Mouse (Mus musculus) MEL (cell line): ENCODE measurements at regions not wholly inside any gene's neighbourhood (a gene's known extent, or its start where the extent isn't known, plus 50 kb on each side); places are given as distances from the start of the nearest gene placed in this dataset.

Experiments used
- DNase-seq: peaks from one replicate; pipeline ENCODE4 v3.0.0; 2011; ENCODE audit warnings: low read depth, low spot score
- H3K27ac ChIP-seq: 2 replicates; pipeline ENCODE4 v1.5.1; 2012; ENCODE audit warnings: low read depth, mild to moderate bottlenecking, control low read depth, low read length, moderate library complexity; ENCODE audit not compliant: control insufficient read depth
- H3K27me3 ChIP-seq, 2 experiments: fragments of 150-350 bp in 1 of 2; sonication (generic) in 1 of 2; 2 replicates each; pipeline ENCODE4 v1.6.1; 2012; ENCODE audit warnings: low read length in 2 of 2, mild to moderate bottlenecking in 2 of 2, improper control_type of control experiment in 1 of 2, moderate library complexity in 1 of 2; ENCODE audit not compliant: insufficient read depth in 2 of 2, control insufficient read depth in 1 of 2
- H3K36me3 ChIP-seq, 2 experiments: 2 replicates each; pipeline ENCODE4 v1.6.1; 2012 to 2014; ENCODE audit warnings: low read length in 2 of 2, improper control_type of control experiment in 1 of 2, inconsistent platforms in 1 of 2, mild to moderate bottlenecking in 1 of 2; ENCODE audit not compliant: insufficient read depth in 2 of 2, control insufficient read depth in 1 of 2
- H3K4me1 ChIP-seq, 2 experiments: fragments of 150-350 bp in 1 of 2; sonication (generic) in 1 of 2; 2 replicates each; pipeline ENCODE4 v1.6.1; 2012; ENCODE audit warnings: low read length in 2 of 2, improper control_type of control experiment in 1 of 2, mild to moderate bottlenecking in 1 of 2; ENCODE audit not compliant: insufficient read depth in 2 of 2, control insufficient read depth in 1 of 2
- H3K4me3 ChIP-seq, 2 experiments: fragments of 150-350 bp in 1 of 2; sonication (generic) in 1 of 2; 2 replicates each; pipeline ENCODE4 v1.5.1; 2012; ENCODE audit warnings: low read depth in 2 of 2, low read length in 2 of 2, mild to moderate bottlenecking in 2 of 2, moderate library complexity in 2 of 2, control low read depth in 1 of 2, improper control_type of control experiment in 1 of 2; ENCODE audit not compliant: control insufficient read depth in 1 of 2, insufficient read depth in 1 of 2
- H3K79me2 ChIP-seq: 2 replicates; pipeline ENCODE4 v1.6.1; 2012; ENCODE audit warnings: mild to moderate bottlenecking, low read length, moderate library complexity; ENCODE audit not compliant: control insufficient read depth, poor library complexity, insufficient read depth
- H3K9ac ChIP-seq: 2 replicates; pipeline ENCODE4 v1.6.1; 2012; ENCODE audit warnings: low read depth, mild to moderate bottlenecking, control low read depth, low read length, moderate library complexity; ENCODE audit not compliant: control insufficient read depth, poor library complexity, severe bottlenecking
- H3K9me3 ChIP-seq: fragments of 150-350 bp; sonication (generic); replicated peaks from 2 replicates; pipeline ENCODE4 v1.6.1; 2012; ENCODE audit warnings: mild to moderate bottlenecking, low read length, improper control_type of control experiment, moderate library complexity; ENCODE audit not compliant: insufficient read depth
- BHLHE40 ChIP-seq: IDR thresholded peaks from 2 replicates; pipeline ENCODE4 v1.6.1; 2012; ENCODE audit warnings: low read depth, mild to moderate bottlenecking, inconsistent platforms, low read length, improper control_type of control experiment, borderline replicate concordance
- CHD2 ChIP-seq: IDR thresholded peaks from 2 replicates; pipeline ENCODE4 v1.6.1; 2011; ENCODE audit warnings: low read length, improper control_type of control experiment
- CTCF ChIP-seq, 3 experiments: IDR thresholded peaks in 2 of 3; conservative IDR thresholded peaks in 1 of 3; 2 replicates each; pipeline ENCODE4 v1.5.1; 2011 to 2012; ENCODE audit warnings: low read length in 3 of 3, low read depth in 2 of 3, mild to moderate bottlenecking in 2 of 3, improper control_type of control experiment in 1 of 3, inconsistent platforms in 1 of 3, mixed read lengths in 1 of 3, moderate library complexity in 1 of 3; ENCODE audit not compliant: control insufficient read depth in 1 of 3, insufficient read depth in 1 of 3, poor library complexity in 1 of 3, severe bottlenecking in 1 of 3
- E2F4 ChIP-seq: IDR thresholded peaks from 2 replicates; pipeline ENCODE4 v1.6.1; 2011; ENCODE audit warnings: low read depth, low read length, improper control_type of control experiment, borderline replicate concordance
- ETS1 ChIP-seq: IDR thresholded peaks from 2 replicates; pipeline ENCODE4 v1.6.1; 2012; ENCODE audit warnings: low read depth, mild to moderate bottlenecking, inconsistent platforms, low read length, improper control_type of control experiment, moderate library complexity
- GABPA ChIP-seq: IDR thresholded peaks from 2 replicates; pipeline ENCODE4 v1.6.1; 2012; ENCODE audit warnings: low read depth, mild to moderate bottlenecking, inconsistent platforms, low read length, improper control_type of control experiment, moderate library complexity
- GATA1 ChIP-seq: IDR thresholded peaks from 2 replicates; pipeline ENCODE4 v1.6.1; 2011; ENCODE audit warnings: low read depth, low read length, improper control_type of control experiment
- JUND ChIP-seq: IDR thresholded peaks from 2 replicates; pipeline ENCODE4 v1.6.1; 2011; ENCODE audit warnings: low read depth, mild to moderate bottlenecking, improper control_type of control experiment, low read length
- MAX ChIP-seq: IDR thresholded peaks from 2 replicates; pipeline ENCODE4 v1.6.1; 2011; ENCODE audit warnings: low read length, improper control_type of control experiment
- MEF2A ChIP-seq: IDR thresholded peaks from 2 replicates; pipeline ENCODE4 v1.6.1; 2014; ENCODE audit warnings: low read depth, mild to moderate bottlenecking, inconsistent platforms, low read length, improper control_type of control experiment; ENCODE audit not compliant: poor library complexity, insufficient replicate concordance, severe bottlenecking; ENCODE audit errors: extremely low read depth
- MXI1 ChIP-seq: IDR thresholded peaks from 2 replicates; pipeline ENCODE4 v1.6.1; 2011; ENCODE audit warnings: mild to moderate bottlenecking, low read depth, low read length, improper control_type of control experiment
- MYC ChIP-seq: IDR thresholded peaks from 2 replicates; pipeline ENCODE4 v1.6.1; 2011; ENCODE audit warnings: low read depth, mild to moderate bottlenecking, low read length, improper control_type of control experiment, moderate library complexity
- NELFE ChIP-seq: IDR thresholded peaks from 2 replicates; pipeline ENCODE4 v1.6.1; 2011; ENCODE audit warnings: low read depth, low read length, improper control_type of control experiment
- NRF1 ChIP-seq: IDR thresholded peaks from 2 replicates; pipeline ENCODE4 v1.6.1; 2014; ENCODE audit warnings: low read depth, mild to moderate bottlenecking, inconsistent platforms, low read length, improper control_type of control experiment, moderate library complexity; ENCODE audit not compliant: poor library complexity, insufficient read depth, severe bottlenecking
- POLR2A ChIP-seq, 2 experiments: IDR thresholded peaks; 2 replicates each; pipeline ENCODE4 v1.6.1; 2011 to 2012; ENCODE audit warnings: low read length in 2 of 2, mild to moderate bottlenecking in 2 of 2, control low read depth in 1 of 2, improper control_type of control experiment in 1 of 2, low read depth in 1 of 2, moderate library complexity in 1 of 2; ENCODE audit not compliant: control insufficient read depth in 1 of 2, insufficient read depth in 1 of 2, poor library complexity in 1 of 2
- SMC3 ChIP-seq: IDR thresholded peaks from 2 replicates; pipeline ENCODE4 v1.6.1; 2011; ENCODE audit warnings: low read depth, low read length, improper control_type of control experiment
- TAL1 ChIP-seq: IDR thresholded peaks from 2 replicates; pipeline ENCODE4 v1.6.1; 2012; ENCODE audit warnings: mild to moderate bottlenecking, inconsistent platforms, low read length, moderate library complexity, mixed read lengths
- TBP ChIP-seq: IDR thresholded peaks from 2 replicates; pipeline ENCODE4 v1.8.0; 2011; ENCODE audit warnings: low read depth, low read length, improper control_type of control experiment
- ZKSCAN1 ChIP-seq: IDR thresholded peaks from 2 replicates; pipeline ENCODE4 v1.6.1; 2012; ENCODE audit warnings: low read depth, mild to moderate bottlenecking, inconsistent platforms, low read length, improper control_type of control experiment, moderate library complexity
- ZNF384 ChIP-seq: IDR thresholded peaks from 2 replicates; pipeline ENCODE4 v1.6.1; 2012; ENCODE audit warnings: low read depth, mild to moderate bottlenecking, inconsistent platforms, low read length, improper control_type of control experiment

DNA sequence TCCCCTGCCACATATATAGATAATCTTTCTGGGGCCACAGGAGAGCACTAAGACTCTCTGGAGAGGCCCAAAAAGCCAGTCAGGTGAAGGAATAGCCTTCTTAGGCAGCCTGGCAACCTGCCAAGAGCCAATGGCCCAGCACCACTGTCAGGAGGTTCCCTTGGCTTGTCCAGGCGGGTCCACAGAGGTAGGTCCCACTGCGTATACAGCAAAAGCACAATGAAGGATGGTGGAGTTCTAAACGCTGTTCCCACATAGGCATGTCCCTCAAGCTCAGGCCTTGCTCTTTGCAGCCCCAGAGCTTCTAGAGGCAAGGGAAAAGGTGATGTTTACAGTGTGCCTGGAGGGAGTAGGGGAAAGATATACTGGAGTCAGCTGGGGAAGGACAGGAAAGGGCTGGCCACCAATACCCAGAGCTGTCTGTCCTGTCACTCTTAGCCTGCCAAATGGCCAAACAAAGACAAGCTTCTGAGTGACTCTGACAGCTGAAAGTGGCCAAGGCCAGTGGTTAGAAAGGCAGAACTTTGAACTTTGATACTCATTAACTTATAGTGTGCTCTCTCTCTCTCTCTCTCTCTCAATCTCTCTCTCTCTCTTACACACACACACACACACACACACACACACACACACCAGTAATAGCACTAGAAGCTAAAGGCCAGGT lies 235.4 kb downstream of the Bcor start:
- peak; percentile 5 for DNase-seq
- TF ChIP-seq NRF1: no peak
- no peak for TF ChIP-seq ZNF384
- TF ChIP-seq CHD2: no peak
- TF ChIP-seq JUND: no peak
- TF ChIP-seq E2F4: no peak
- no peak for TF ChIP-seq MEF2A
- TF ChIP-seq ETS1: no peak
- no peak for TF ChIP-seq TBP
- TF ChIP-seq, all 39 proteins: peak for 0
- Histone ChIP-seq H3K4me3 (no peak overlapping the region), H3K9ac (no peak overlapping the region), H3K79me2 (no peaks in the 10 kb centered on the region), H3K4me1 (no peaks in the 10 kb centered on the region), H3K27ac (no peak overlapping the region), H3K27me3 (no peaks in the 10 kb centered on the region), H3K36me3 (no peaks in the 10 kb centered on the region), H3K9me3 (no peaks in the 10 kb centered on the region)

DNA sequence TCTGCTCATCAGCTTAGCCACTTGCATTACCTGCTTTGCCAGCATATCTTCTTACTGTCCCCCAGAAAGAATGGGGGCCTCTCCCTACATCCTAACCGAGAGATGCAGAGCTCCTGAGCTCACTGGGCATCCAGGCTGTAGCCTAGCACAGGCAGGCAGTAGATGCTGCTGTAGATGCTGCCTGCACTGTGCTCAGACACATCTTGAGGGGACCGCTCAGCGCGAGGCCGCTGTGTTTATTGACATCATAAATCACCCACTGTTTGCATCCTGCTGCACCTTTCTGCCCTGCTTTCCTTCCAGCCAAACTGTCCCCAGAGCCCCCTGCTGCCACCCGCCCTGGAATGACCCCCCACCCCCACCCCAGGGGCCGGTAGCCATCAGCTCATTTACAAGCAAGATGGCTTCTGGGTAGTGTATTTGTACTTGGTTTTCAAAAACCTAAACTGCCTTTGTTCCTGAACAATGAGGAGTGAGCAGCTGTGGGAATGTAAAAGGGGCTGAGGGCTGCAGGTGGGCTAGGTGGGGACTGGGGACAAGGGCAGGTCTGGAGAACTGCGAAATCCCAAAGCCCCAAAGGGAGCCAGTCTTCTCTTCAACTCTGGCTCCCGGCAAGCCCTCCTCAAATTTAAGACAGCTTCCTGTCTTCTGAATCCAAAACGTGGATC lies 233.2 kb downstream of the Bcor start:
- Histone ChIP-seq H3K4me3 (no peak overlapping the region), H3K4me1 (no peaks in the 10 kb centered on the region), H3K9ac (no peak overlapping the region), H3K27me3 (no peaks in the 10 kb centered on the region), H3K9me3 (no peaks in the 10 kb centered on the region), H3K36me3 (no peaks in the 10 kb centered on the region), H3K27ac (no peak overlapping the region), H3K79me2 (no peaks in the 10 kb centered on the region)
- TF ChIP-seq SMC3 (no peak), TAL1 (no peak), MEF2A (no peak), NRF1 (no peak), MYC (no peak), BHLHE40 (no peak), POLR2A (IDR thresholded peaks at IDR 0.05; ENCODE audit: control insufficient read depth in 1 of 2, insufficient read depth in 1 of 2, low read depth in 1 of 2, low read length in 2 of 2, poor library complexity in 1 of 2) (no peak), ETS1 (no peak), GABPA (no peak), GATA1 (no peak), TBP (no peak), MAX (no peak), MXI1 (no peak), NELFE (no peak), CTCF (IDR thresholded peaks at IDR 0.05 in 2 of 3, conservative IDR thresholded peaks at IDR 0.05 in 1 of 3; ENCODE audit: control insufficient read depth in 1 of 3, insufficient read depth in 1 of 3, low read depth in 2 of 3, low read length in 3 of 3, poor library complexity in 1 of 3, severe bottlenecking in 1 of 3) (no peak), ZKSCAN1 (no peak)
- no peak for DNase-seq
